Mouse (Mus musculus) lung, embryonic 14.5 days (tissue): ENCODE data around the gene Bcl11b. TPM values are rescaled to one million over a fixed set of nuclear protein-coding genes. Genes with fewer than 3 reads are reported as not detected.

Source experiments
- ATAC-seq: fragments of 200-750 bp; cut with Nextera tagmentation; 2 replicates; pipeline ENCODE4 v1.8.0; 2017; ENCODE audit warnings: mild to moderate bottlenecking, moderate TSS enrichment, moderate library complexity; ENCODE audit not compliant: insufficient read depth
- DNase-seq: peaks from one replicate; pipeline ENCODE4 v3.0.0-alpha.2; 2015
- H3K27ac ChIP-seq: fragments of 300-500 bp; sonication (generic); 2 replicates; pipeline ENCODE4 v1.5.1; 2014; ENCODE audit warnings: low read depth, mild to moderate bottlenecking, moderate library complexity
- H3K27me3 ChIP-seq: fragments of 300-500 bp; sonication (generic); 2 replicates; pipeline ENCODE4 v1.6.1; 2014; ENCODE audit warnings: low read length, control low read depth; ENCODE audit not compliant: insufficient read depth
- H3K36me3 ChIP-seq: fragments of 300-500 bp; sonication (generic); 2 replicates; pipeline ENCODE4 v1.6.1; 2014; ENCODE audit warnings: control low read depth; ENCODE audit not compliant: insufficient read depth
- H3K4me1 ChIP-seq: fragments of 300-500 bp; sonication (generic); 2 replicates; pipeline ENCODE4 v1.6.1; 2014; ENCODE audit warnings: antibody characterized with exemption, control low read depth; ENCODE audit not compliant: insufficient read depth
- H3K4me2 ChIP-seq: fragments of 300-500 bp; sonication (generic); 2 replicates; pipeline ENCODE4 v1.6.1; 2014; ENCODE audit warnings: mild to moderate bottlenecking
- H3K4me3 ChIP-seq: fragments of 300-500 bp; sonication (generic); 2 replicates; pipeline ENCODE4 v1.5.1; 2014; ENCODE audit warnings: low read depth, low read length
- H3K9ac ChIP-seq: fragments of 300-500 bp; sonication (generic); 2 replicates; pipeline ENCODE4 v1.6.1; 2014
- H3K9me3 ChIP-seq: fragments of 300-500 bp; sonication (generic); 2 replicates; pipeline ENCODE4 v1.6.1; 2016; ENCODE audit warnings: low read depth, low read length, control low read depth
- CTCF ChIP-seq: IDR thresholded peaks from 2 replicates; pipeline ENCODE4 v1.5.1; 2016; ENCODE audit warnings: antibody characterized with exemption, low read depth
- WGBS: fragments of 180-500 bp; shearing (Covaris S2); extraction: QIAGEN DNeasy Blood & Tissue Kit; methylation state at CpG from one replicate; pipeline ENCODE4 v1.1.7; 2014; 5-methylcytosine and 5-hydroxymethylcytosine counted together
- polyA plus RNA-seq: library from polyadenylated mRNA; unstranded; fragments of >200 nt; fragmentation: Nextera tagmentation; extraction: Ambion mirVana; gene quantifications from 2 replicates; pipeline ENCODE4 v1.2.1, GENCODE M21; 2014

Bcl11b gene
- polyA plus RNA-seq, 1 experiment from 2014 or later = 4.4 TPM

GRCm38 (mm10) chr12:107977534-107977933 is 25.9 kb downstream of the Bcl11b start:
- Histone ChIP-seq H3K27ac (no peak overlapping the region), H3K4me3 (no peak overlapping the region), H3K4me2 (peak overlapping the region; percentile 18; the same call in 1 of the 2 replicates), H3K4me1 (peaks cover 35% of the 10 kb centered on the region), H3K9me3 (no peaks in the 10 kb centered on the region), H3K36me3 (no peaks in the 10 kb centered on the region), H3K9ac (no peak overlapping the region), H3K27me3 (peaks cover 16% of the 10 kb centered on the region)
- DNase-seq (no peak), ATAC-seq (no peak)
- WGBS = 27% methylated on average over 9 of the region's 9 CpGs
- TF ChIP-seq CTCF = no peak

- ATAC-seq (no peak), DNase-seq (no peak)
- H3K4me1 ChIP-seq = peaks cover 35% of the 10 kb centered on the region
- H3K4me2 ChIP-seq = no peak overlapping the region
- TF ChIP-seq CTCF = peak; percentile 24
- no peak overlapping the region for H3K4me3 ChIP-seq
- no peak overlapping the region for H3K27ac ChIP-seq
- no peaks in the 10 kb centered on the region for H3K9me3 ChIP-seq
- WGBS = 44% methylated on average over 8 of the region's 8 CpGs
- H3K36me3 ChIP-seq = no peaks in the 10 kb centered on the region
- peaks cover 16% of the 10 kb centered on the region for H3K27me3 ChIP-seq
- no peak overlapping the region for H3K9ac ChIP-seq
Observed at GRCm38 (mm10) chr12:107977086-107977485, 26.3 kb downstream of the Bcl11b start.

GRCm38 (mm10) chr12:107976571-107977001 is 26.8 kb downstream of the Bcl11b start:
- peaks cover 35% of the 10 kb centered on the region for H3K4me1 ChIP-seq
- H3K4me3 ChIP-seq = no peak overlapping the region

GRCm38 (mm10) chr12:107975897-107976570 is 27.4 kb downstream of the Bcl11b start:
- ATAC-seq (no peak), DNase-seq (peak; percentile 24)
- WGBS = 31% methylated on average over 14 of the region's 14 CpGs
- Histone ChIP-seq H3K36me3 (no peaks in the 10 kb centered on the region), H3K4me2 (peak overlapping the region; percentile 21), H3K9me3 (no peaks in the 10 kb centered on the region), H3K4me3 (no peak overlapping the region), H3K27me3 (peaks cover 16% of the 10 kb centered on the region), H3K4me1 (peaks cover 35% of the 10 kb centered on the region), H3K27ac (no peak overlapping the region), H3K9ac (no peak overlapping the region)
- TF ChIP-seq CTCF = no peak

More at GRCm38 (mm10) chr12:107976571-107977001, 26.8 kb downstream of the Bcl11b start:
- DNase-seq = peak; percentile 44
- ATAC-seq = no peak
- 23% methylated on average over 22 of the region's 22 CpGs for WGBS
- Histone ChIP-seq H3K27me3 (peaks cover 16% of the 10 kb centered on the region), H3K9me3 (no peaks in the 10 kb centered on the region), H3K4me2 (peak overlapping the region; percentile 21; the same call in 1 of the 2 replicates), H3K27ac (no peak overlapping the region), H3K36me3 (no peaks in the 10 kb centered on the region), H3K9ac (no peak overlapping the region)
- no peak for TF ChIP-seq CTCF

- TF ChIP-seq CTCF = no peak
- peaks cover 29% of the 10 kb centered on the region for H3K4me1 ChIP-seq
- ATAC-seq (no peak), DNase-seq (no peak)
- no peaks in the 10 kb centered on the region for H3K36me3 ChIP-seq
- no peak overlapping the region for H3K4me3 ChIP-seq
- H3K27me3 ChIP-seq = peaks cover 16% of the 10 kb centered on the region
- H3K9ac ChIP-seq = no peak overlapping the region
- H3K9me3 ChIP-seq = no peaks in the 10 kb centered on the region
- 69% methylated on average over 10 of the region's 10 CpGs for WGBS
- H3K4me2 ChIP-seq = no peak overlapping the region
- no peak overlapping the region for H3K27ac ChIP-seq
Observed at GRCm38 (mm10) chr12:107975479-107975896, 27.9 kb downstream of the Bcl11b start.

- H3K27me3 ChIP-seq = peaks cover 16% of the 10 kb centered on the region
- peaks cover 4% of the 10 kb centered on the region; the same call in 1 of the 2 replicates for H3K9me3 ChIP-seq
- H3K4me3 ChIP-seq = no peak overlapping the region
- DNase-seq (no peak), ATAC-seq (no peak)
- TF ChIP-seq CTCF = no peak
- H3K27ac ChIP-seq = no peak overlapping the region
- no peak overlapping the region for H3K9ac ChIP-seq
- 77% methylated on average over 11 of the region's 11 CpGs for WGBS
- H3K36me3 ChIP-seq = no peaks in the 10 kb centered on the region
- no peak overlapping the region for H3K4me2 ChIP-seq
- H3K4me1 ChIP-seq = peaks cover 22% of the 10 kb centered on the region; the same call in 1 of the 2 replicates
Observed at GRCm38 (mm10) chr12:107974504-107974903, 28.9 kb downstream of the Bcl11b start.

- Histone ChIP-seq H3K4me1 (peaks cover 22% of the 10 kb centered on the region; the same call in 1 of the 2 replicates), H3K9me3 (peaks cover 5% of the 10 kb centered on the region; the same call in 1 of the 2 replicates), H3K4me3 (no peak overlapping the region), H3K9ac (no peak overlapping the region), H3K36me3 (no peaks in the 10 kb centered on the region), H3K27ac (no peak overlapping the region), H3K27me3 (peaks cover 16% of the 10 kb centered on the region), H3K4me2 (peak overlapping the region; percentile 20; the same call in 1 of the 2 replicates)
- TF ChIP-seq CTCF = no peak
- DNase-seq = peak; percentile 45
- peak; percentile 32; the same call in 1 of the 2 replicates for ATAC-seq
- 40% methylated on average over 11 of the region's 11 CpGs for WGBS
Observed at GRCm38 (mm10) chr12:107973556-107974140, 29.8 kb downstream of the Bcl11b start.
